8 mouse cellular contexts compared by ENCODE assay signal in genomic region chr10:60826461-60827237, GRCm38 (mm10). TPM values are rescaled to one million over a fixed set of nuclear protein-coding genes. Genes with fewer than 3 reads are reported as not detected.
DNase-seq lines count a peak whose midpoint lies in the region; ATAC-seq lines count a peak whose summit lies in the region.

No protein-coding gene starts in this region.

- WGBS in forebrain, embryonic 14.5 days: under 1% methylated on average over 34 of the region's 34 CpGs
- 3% methylated on average over 34 of the region's 34 CpGs for WGBS in liver, embryonic 13.5 days (ENCODE audit: insufficient replicate concordance)

- peak overlapping the region; percentile 56 for H3K9ac ChIP-seq in forebrain, embryonic 14.5 days (ENCODE audit: low read length)
- H3K9ac ChIP-seq in liver, embryonic 13.5 days: no peak overlapping the region

- no peaks in the 10 kb centered on the region for H3K36me3 ChIP-seq in forebrain, embryonic 14.5 days (ENCODE audit: control insufficient read depth, insufficient read depth, low read length)
- H3K36me3 ChIP-seq in liver, embryonic 13.5 days: no peaks in the 10 kb centered on the region

- ATAC-seq in frontal cortex, adult (ENCODE audit: low TSS enrichment): peak; percentile 29
- 0 out of 2 replicates have a peak, but pooled peaks have one; percentile 15 for ATAC-seq in forebrain, embryonic 14.5 days
- ATAC-seq in liver, embryonic 13.5 days (ENCODE audit: low read depth): no peak
- no peak for ATAC-seq in CD4-positive, CD25-positive, alpha-beta regulatory T cell, adult 4 months

- no peak overlapping the region; the same call in 1 of the 2 replicates for H3K27ac ChIP-seq in forebrain, embryonic 14.5 days (ENCODE audit: low read depth, low read length)
- H3K27ac ChIP-seq in liver, embryonic 13.5 days: no peak overlapping the region

- H3K27me3 ChIP-seq in forebrain, embryonic 14.5 days (replicated peaks; ENCODE audit: control insufficient read depth, insufficient read depth, low read length): peaks cover 28% of the 10 kb centered on the region
- H3K27me3 ChIP-seq in liver, embryonic 13.5 days: peaks cover 78% of the 10 kb centered on the region

- no peaks in the 10 kb centered on the region for H3K9me3 ChIP-seq in forebrain, embryonic 14.5 days (replicated peaks; ENCODE audit: control insufficient read depth, low read length)
- no peaks in the 10 kb centered on the region for H3K9me3 ChIP-seq in liver, embryonic 13.5 days (replicated peaks)

- DNase-seq in frontal cortex, postnatal 14 days (ENCODE audit: low spot score in 2 of 2): no peak
- DNase-seq in cerebellum, adult 11 months: peak; percentile 77
- peak; percentile 70 for DNase-seq in forebrain, embryonic 14.5 days (ENCODE audit: low spot score)
- DNase-seq in kidney, adult 11 months: peak; percentile 36
- DNase-seq in liver, embryonic 13.5 days: no peak
- peak; percentile 74 for DNase-seq in retina, embryonic 14.5 days (ENCODE audit: low spot score)

- peak overlapping the region; percentile 86 for H3K4me2 ChIP-seq in forebrain, embryonic 14.5 days (ENCODE audit: low read length)
- H3K4me2 ChIP-seq in liver, embryonic 13.5 days: peak overlapping the region; percentile 47

- H3K4me3 ChIP-seq in forebrain, embryonic 14.5 days (ENCODE audit: low read depth, low read length): peak overlapping the region; percentile 38
- peak overlapping the region; percentile 22 for H3K4me3 ChIP-seq in liver, embryonic 13.5 days (replicated peaks)

- H3K4me1 ChIP-seq in forebrain, embryonic 14.5 days (ENCODE audit: control insufficient read depth, insufficient read depth, low read length): peaks cover 24% of the 10 kb centered on the region
- peaks cover 20% of the 10 kb centered on the region for H3K4me1 ChIP-seq in liver, embryonic 13.5 days (replicated peaks)

RNA-seq across cellular contexts. Expression of gene Unc5b, which starts 4.7 kb away (rescaled TPM):
- polyA plus RNA-seq in forebrain, embryonic 14.5 days (2014; fragmentation: Nextera tagmentation; extraction: Ambion mirVana): 2.1 and 2.3 TPM in 2 replicates
- 0.45 and 0.52 TPM in 2 replicates for polyA plus RNA-seq in liver, embryonic 13.5 days (2015; fragmentation: Nextera tagmentation; extraction: Ambion mirVana)
- not detected for polyA plus RNA-seq in CD4-positive, CD25-positive, alpha-beta regulatory T cell, adult 4 months (2017; shearing (Covaris generic))

Comparison
In these comparisons a context has a peak if more than half of its experiments do, and no peak if none do; other contexts are left out.
1. ATAC-seq: peak in frontal cortex, adult (single experiment) and forebrain, embryonic 14.5 days (single experiment); none in liver, embryonic 13.5 days (single experiment) and CD4-positive, CD25-positive, alpha-beta regulatory T cell, adult 4 months (single experiment).
2. DNase-seq: peak in cerebellum, adult 11 months (single experiment), forebrain, embryonic 14.5 days (single experiment), kidney, adult 11 months (single experiment) and retina, embryonic 14.5 days (single experiment); none in frontal cortex, postnatal 14 days (0 of 2) and liver, embryonic 13.5 days (single experiment).